Mouse (Mus musculus) hindbrain, embryonic 14.5 days (tissue): ENCODE data around the gene Syvn1. TPM values are rescaled to one million over a fixed set of nuclear protein-coding genes. Genes with fewer than 3 reads are reported as not detected.
A peak's percentile ranks its signal among the peaks of the same experiment; 100 is the strongest.

ENCODE experiments used
- ATAC-seq: fragments of 200-750 bp; cut with Nextera tagmentation; 2 replicates; pipeline ENCODE4 v1.8.0; 2017; ENCODE audit warnings: moderate number of reproducible peaks, mild to moderate bottlenecking, moderate TSS enrichment, moderate library complexity; ENCODE audit not compliant: low FRiP score
- DNase-seq: peaks from one replicate; pipeline ENCODE4 v3.0.0-alpha.2; 2015; ENCODE audit warnings: low spot score
- H3K27ac ChIP-seq: fragments of 300-500 bp; sonication (generic); 2 replicates; pipeline ENCODE4 v1.5.1; 2014; ENCODE audit warnings: mild to moderate bottlenecking, moderate library complexity
- H3K27me3 ChIP-seq: fragments of 300-500 bp; sonication (generic); 2 replicates; pipeline ENCODE4 v1.6.1; 2014; ENCODE audit warnings: mild to moderate bottlenecking, low read length, mixed read lengths; ENCODE audit not compliant: control insufficient read depth, insufficient read depth
- H3K36me3 ChIP-seq: fragments of 300-500 bp; sonication (generic); replicated peaks from 2 replicates; pipeline ENCODE4 v1.6.1; 2014; ENCODE audit not compliant: control insufficient read depth, insufficient read depth
- H3K4me1 ChIP-seq: fragments of 300-500 bp; sonication (generic); replicated peaks from 2 replicates; pipeline ENCODE4 v1.6.1; 2014; ENCODE audit warnings: antibody characterized with exemption, low read length, mixed read lengths; ENCODE audit not compliant: control insufficient read depth, insufficient read depth
- H3K4me2 ChIP-seq: fragments of 300-500 bp; sonication (generic); replicated peaks from 2 replicates; pipeline ENCODE4 v1.6.1; 2014; ENCODE audit warnings: mild to moderate bottlenecking, moderate library complexity
- H3K4me3 ChIP-seq: fragments of 300-500 bp; sonication (generic); replicated peaks from 2 replicates; pipeline ENCODE4 v1.5.1; 2014; ENCODE audit warnings: mild to moderate bottlenecking, low read length
- H3K9ac ChIP-seq: fragments of 300-500 bp; sonication (generic); 2 replicates; pipeline ENCODE4 v1.6.1; 2014
- H3K9me3 ChIP-seq: fragments of 300-500 bp; sonication (generic); 2 replicates; pipeline ENCODE4 v1.6.1; 2016; ENCODE audit warnings: low read length; ENCODE audit not compliant: control insufficient read depth
- WGBS: fragments of 180-500 bp; shearing (Covaris S2); extraction: QIAGEN DNeasy Blood & Tissue Kit; methylation state at CpG from one replicate; pipeline ENCODE4 v1.1.7; 2014; 5-methylcytosine and 5-hydroxymethylcytosine counted together
- polyA plus RNA-seq: library from polyadenylated mRNA; unstranded; fragments of >200 nt; fragmentation: Nextera tagmentation; extraction: Ambion mirVana; gene quantifications from 2 replicates; pipeline ENCODE4 v1.2.1, GENCODE M21; 2014

The Syvn1 gene
- polyA plus RNA-seq, 1 experiment from 2014 or later = 28.7 TPM

DNA sequence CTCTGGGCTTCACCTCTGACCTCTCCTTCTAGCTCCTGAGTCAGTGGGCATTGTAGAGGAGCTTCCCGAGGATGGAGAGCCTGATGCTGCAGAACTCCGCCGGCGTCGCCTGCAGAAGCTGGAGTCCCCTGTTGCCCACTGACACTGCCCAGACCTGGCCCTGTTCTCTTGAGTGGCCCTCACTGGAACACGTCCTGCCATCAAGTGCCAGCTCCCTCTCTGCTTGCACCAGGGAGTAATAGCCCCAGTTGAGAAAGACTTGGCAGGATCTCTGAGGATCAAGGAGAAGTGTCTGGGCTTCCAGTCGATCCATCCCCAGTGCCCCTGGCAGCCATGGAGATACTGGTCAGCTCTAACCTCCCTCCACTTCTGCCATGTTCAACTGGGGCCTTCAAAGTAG lies 6.1 kb downstream of the Syvn1 start:
- ATAC-seq (no peak), DNase-seq (no peak)
- no peaks in the 10 kb centered on the region for H3K9me3 ChIP-seq
- H3K4me3 ChIP-seq = no peak overlapping the region
- no peak overlapping the region for H3K4me2 ChIP-seq
- 88% methylated on average over 7 of the region's 7 CpGs for WGBS
- no peaks in the 10 kb centered on the region for H3K27me3 ChIP-seq
- no peak overlapping the region for H3K27ac ChIP-seq
- H3K36me3 ChIP-seq = peaks cover 80% of the 10 kb centered on the region
- peaks cover 20% of the 10 kb centered on the region for H3K4me1 ChIP-seq
- no peak overlapping the region for H3K9ac ChIP-seq

DNA sequence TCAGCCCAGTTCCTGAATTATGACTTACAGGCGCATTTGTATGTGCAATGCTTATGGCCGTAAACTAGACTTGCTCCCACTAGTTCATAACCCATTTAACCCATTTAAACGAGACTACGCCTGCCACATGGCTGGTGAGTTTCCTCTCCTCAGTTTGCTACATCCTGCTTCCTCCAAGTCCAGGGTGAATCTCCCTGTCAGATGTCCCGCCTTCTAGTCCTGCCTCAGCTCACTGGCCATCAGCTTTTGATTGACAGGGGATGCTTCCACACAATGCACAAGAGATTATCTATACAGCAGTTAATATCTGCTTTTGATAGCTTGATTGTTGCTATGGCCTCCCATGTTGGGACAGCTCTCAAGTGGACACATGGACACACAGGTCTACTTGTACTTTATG lies 7.9 kb downstream of the Syvn1 start:
- H3K4me3 ChIP-seq = no peak overlapping the region
- no peak overlapping the region for H3K4me2 ChIP-seq
- WGBS = 89% methylated on average over 5 of the region's 5 CpGs
- no peaks in the 10 kb centered on the region for H3K9me3 ChIP-seq
- H3K27me3 ChIP-seq = no peaks in the 10 kb centered on the region
- H3K4me1 ChIP-seq = peaks cover 17% of the 10 kb centered on the region
- no peak overlapping the region for H3K9ac ChIP-seq
- DNase-seq = no peak
- no peak for ATAC-seq
- H3K27ac ChIP-seq = no peak overlapping the region
- H3K36me3 ChIP-seq = peaks cover 71% of the 10 kb centered on the region

DNA sequence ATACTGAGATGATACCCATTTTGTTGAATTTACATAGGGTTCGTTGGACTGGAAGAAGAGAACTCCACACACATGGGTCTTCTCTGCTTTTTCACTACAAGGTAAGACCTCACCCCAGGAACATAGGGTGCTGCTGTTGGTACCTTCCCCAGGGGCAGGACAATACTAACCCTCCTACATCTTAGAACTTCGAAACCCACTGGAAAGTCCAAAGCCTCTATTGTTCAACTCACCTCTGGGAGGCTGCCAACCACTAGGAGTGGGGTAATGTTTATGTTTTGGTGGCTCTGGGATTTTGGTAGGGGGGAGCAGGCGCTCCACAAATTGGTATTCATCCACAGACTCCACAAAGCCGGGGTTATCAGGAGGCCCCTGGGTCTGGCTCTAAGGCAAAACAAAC lies 10.3 kb downstream of the Syvn1 start:
- H3K27me3 ChIP-seq = no peaks in the 10 kb centered on the region
- no peak for DNase-seq
- peaks cover 57% of the 10 kb centered on the region for H3K36me3 ChIP-seq
- peak overlapping the region; percentile 66 for H3K9ac ChIP-seq
- 58% methylated on average over 4 of the region's 4 CpGs for WGBS
- no peaks in the 10 kb centered on the region for H3K9me3 ChIP-seq
- no peak overlapping the region for H3K27ac ChIP-seq
- H3K4me2 ChIP-seq = peak overlapping the region; percentile 76
- peaks cover 23% of the 10 kb centered on the region for H3K4me1 ChIP-seq
- no peak for ATAC-seq
- peak overlapping the region; percentile 52 for H3K4me3 ChIP-seq

DNA sequence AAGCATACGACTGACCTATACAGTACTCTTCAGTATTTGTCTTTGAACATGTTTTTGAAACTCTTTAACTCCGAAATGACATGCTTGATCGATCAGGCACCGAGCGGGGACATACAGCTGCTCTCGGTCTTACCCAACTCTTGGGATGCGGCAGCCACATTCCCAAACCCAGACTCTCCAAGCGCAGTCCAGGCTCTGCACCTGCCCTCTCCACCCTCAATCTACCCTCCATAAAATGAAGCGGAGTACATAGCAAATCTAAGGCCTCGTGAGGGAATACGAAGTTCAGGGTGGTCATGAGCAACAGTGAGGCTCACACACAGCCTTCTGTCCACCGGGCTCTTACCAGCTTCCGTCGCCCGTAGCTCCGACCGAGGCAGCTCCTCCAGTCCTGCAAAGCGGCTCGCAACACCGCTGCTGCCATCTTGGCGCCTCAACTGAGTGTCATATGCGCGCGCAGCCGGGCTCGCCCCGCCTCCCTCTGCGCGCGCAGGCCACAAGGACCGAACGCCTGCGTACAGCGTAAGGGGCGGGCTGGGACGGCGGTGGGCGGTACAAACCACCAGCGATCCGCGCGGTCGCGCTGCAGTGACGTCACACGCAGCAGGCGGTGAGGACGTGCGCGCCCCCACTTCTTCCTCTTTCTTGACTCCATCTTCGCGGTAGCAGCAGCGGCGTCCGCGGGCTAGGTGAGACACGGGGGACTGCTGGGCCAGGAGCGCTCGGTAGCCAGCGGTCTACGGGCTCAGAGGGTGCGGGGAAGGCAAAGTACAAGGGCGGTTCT lies 11.1 kb downstream of the Syvn1 start, which contains the start of the genes Mrpl49 and Fau:
Mrpl49 (minus strand) TSS at position 473 of the 784 bp plus-strand sequence.
Fau (plus strand) TSS at position 532 of the 784 bp plus-strand sequence.
- WGBS = under 1% methylated on average over 60 of the region's 63 CpGs

DNA sequence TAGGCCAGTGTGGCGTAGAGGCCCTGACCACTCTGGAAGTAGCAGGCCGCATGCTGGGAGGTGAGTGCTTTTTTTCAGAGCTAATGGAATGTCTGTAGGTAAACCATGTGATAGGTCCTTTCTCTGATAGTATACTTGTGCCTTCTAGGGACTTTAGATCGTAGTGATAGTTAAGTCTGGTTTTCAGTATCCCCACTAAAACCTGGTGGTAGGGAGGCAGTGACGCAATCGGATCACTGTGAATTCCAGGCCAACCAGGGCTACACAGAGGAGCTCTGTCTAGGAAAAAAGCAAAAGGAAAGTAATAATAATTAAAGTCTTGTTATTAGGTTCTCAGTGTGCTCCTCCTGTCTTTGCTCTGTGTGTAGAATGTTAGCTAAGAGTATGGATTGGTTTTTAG lies 12.1 kb downstream of the Syvn1 start:
- Histone ChIP-seq H3K9ac (peak overlapping the region; percentile 85), H3K36me3 (peaks cover 38% of the 10 kb centered on the region), H3K27me3 (no peaks in the 10 kb centered on the region), H3K9me3 (no peaks in the 10 kb centered on the region), H3K4me1 (peaks cover 38% of the 10 kb centered on the region), H3K27ac (peak overlapping the region; percentile 78), H3K4me3 (peak overlapping the region; percentile 52), H3K4me2 (peak overlapping the region; percentile 85)
- no peak for ATAC-seq
- 35% methylated on average over 5 of the region's 5 CpGs for WGBS
- DNase-seq = no peak

More for the DNA sequence above, 11.1 kb downstream of the Syvn1 start, which contains the start of the genes Mrpl49 and Fau:
- ATAC-seq (peak; percentile 87), DNase-seq (peak; percentile 100)
- Histone ChIP-seq H3K4me3 (peak within 1 kb of the TSS; percentile 52), H3K27me3 (no peaks in the 10 kb centered on the region), H3K36me3 (peaks cover 48% of the 10 kb centered on the region), H3K4me1 (peaks cover 31% of the 10 kb centered on the region), H3K27ac (peak within 1 kb of the TSS; percentile 78), H3K9me3 (no peaks in the 10 kb centered on the region), H3K4me2 (peak within 1 kb of the TSS; percentile 85), H3K9ac (peak within 1 kb of the TSS; percentile 85)

DNA sequence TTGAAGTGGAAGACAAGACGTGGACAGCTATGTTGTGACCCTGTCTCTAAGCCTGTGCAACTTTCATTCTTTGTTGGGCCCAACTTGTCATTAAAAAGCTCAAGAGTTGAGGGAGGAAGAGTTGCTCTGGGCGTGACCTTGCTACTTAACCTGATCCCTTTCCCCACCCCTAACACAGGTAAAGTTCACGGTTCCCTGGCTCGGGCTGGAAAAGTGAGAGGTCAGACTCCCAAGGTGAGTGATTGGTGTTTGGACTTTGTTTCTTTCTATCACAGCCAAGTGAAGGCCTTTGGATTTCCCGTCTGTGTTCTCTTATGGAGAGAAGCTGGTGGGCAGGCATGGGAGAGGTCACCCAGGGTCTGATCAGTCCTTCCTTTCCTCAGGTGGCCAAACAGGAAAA lies 12.6 kb downstream of the Syvn1 start:
- peaks cover 34% of the 10 kb centered on the region for H3K36me3 ChIP-seq
- peak overlapping the region; percentile 85 for H3K9ac ChIP-seq
- H3K27ac ChIP-seq = no peak overlapping the region
- H3K4me3 ChIP-seq = peak overlapping the region; percentile 52
- peaks cover 38% of the 10 kb centered on the region for H3K4me1 ChIP-seq
- DNase-seq (no peak), ATAC-seq (no peak)
- H3K4me2 ChIP-seq = peak overlapping the region; percentile 85
- no peaks in the 10 kb centered on the region for H3K9me3 ChIP-seq
- 89% methylated on average over 5 of the region's 5 CpGs for WGBS
- H3K27me3 ChIP-seq = no peaks in the 10 kb centered on the region

DNA sequence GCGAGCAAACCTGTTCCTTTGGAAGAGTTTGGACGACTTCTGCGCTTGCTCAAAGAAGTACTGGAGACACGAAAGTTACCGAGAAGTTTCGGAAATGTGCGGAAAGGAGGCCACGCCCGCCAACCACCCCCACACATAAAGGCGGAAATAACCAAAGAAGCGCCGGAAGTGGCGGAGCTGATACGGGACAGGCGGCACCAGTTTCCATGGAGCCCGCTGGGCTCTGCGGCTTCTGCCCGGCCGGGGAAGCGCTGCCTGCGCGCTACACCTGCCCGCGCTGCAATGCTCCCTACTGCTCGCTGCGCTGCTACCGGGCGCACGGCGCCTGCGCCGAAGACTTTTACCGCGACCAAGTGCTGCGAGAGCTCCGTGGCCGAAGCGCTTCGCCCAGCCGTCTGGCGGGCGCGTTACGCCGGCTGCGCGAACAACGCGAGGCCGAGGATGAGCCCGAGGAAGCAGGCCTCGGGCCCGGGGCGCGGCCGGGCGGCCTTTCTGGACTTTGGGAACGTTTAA lies 14.7 kb downstream of the Syvn1 start, which contains the start of gene Znhit2:
Znhit2 (plus strand) TSS at position 172 of the 513 bp plus-strand sequence.
- Histone ChIP-seq H3K9me3 (no peaks in the 10 kb centered on the region), H3K27ac (peak within 1 kb of the TSS; percentile 92), H3K9ac (peak within 1 kb of the TSS; percentile 94), H3K4me2 (peak within 1 kb of the TSS; percentile 100), H3K4me1 (peaks cover 39% of the 10 kb centered on the region), H3K27me3 (no peaks in the 10 kb centered on the region), H3K36me3 (peaks cover 15% of the 10 kb centered on the region), H3K4me3 (peak within 1 kb of the TSS; percentile 90)
- under 1% methylated on average over 58 of the region's 58 CpGs for WGBS
- ATAC-seq (peak; percentile 64), DNase-seq (peak; percentile 94)

DNA sequence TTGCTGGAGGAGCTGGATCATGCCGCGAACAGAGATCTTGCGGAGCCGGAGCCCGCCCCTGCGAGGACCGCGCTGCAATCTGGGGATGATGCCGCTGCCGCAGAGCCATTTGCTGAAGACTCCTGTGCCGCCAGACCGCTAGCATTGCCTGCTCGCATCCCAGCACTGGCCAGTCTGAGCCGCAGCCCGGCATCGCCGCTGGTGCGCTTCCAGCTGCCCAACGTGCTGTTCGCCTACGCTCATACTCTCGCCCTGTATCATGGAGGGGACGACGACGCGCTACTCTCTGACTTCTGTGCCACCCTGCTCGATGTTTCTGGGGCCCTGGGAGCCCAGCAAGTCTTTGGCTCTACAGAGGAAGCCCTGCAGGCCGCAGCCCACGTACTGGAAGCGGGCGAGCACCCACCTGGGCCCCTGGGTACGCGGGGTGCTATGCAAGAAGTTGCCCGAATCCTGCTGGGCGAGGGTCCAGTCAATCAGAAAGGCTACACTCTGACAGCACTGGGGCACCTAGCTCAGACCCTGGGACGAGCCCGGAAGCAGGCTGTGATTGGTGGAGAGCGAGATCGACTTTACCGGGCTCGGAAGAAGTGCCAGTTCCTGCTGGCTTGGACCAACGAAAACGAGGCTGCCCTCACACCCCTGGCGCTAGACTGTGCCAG lies 15.4 kb downstream of the Syvn1 start:
- peak overlapping the region; percentile 90 for H3K4me3 ChIP-seq
- H3K27me3 ChIP-seq = no peaks in the 10 kb centered on the region
- peaks cover 15% of the 10 kb centered on the region for H3K36me3 ChIP-seq
- H3K4me2 ChIP-seq = peak overlapping the region; percentile 100
- peak overlapping the region; percentile 94 for H3K9ac ChIP-seq
- no peaks in the 10 kb centered on the region for H3K9me3 ChIP-seq
- H3K4me1 ChIP-seq = peaks cover 39% of the 10 kb centered on the region
- WGBS = 1% methylated on average over 44 of the region's 44 CpGs
- ATAC-seq (no peak), DNase-seq (no peak)
- H3K27ac ChIP-seq = peak overlapping the region; percentile 92

DNA sequence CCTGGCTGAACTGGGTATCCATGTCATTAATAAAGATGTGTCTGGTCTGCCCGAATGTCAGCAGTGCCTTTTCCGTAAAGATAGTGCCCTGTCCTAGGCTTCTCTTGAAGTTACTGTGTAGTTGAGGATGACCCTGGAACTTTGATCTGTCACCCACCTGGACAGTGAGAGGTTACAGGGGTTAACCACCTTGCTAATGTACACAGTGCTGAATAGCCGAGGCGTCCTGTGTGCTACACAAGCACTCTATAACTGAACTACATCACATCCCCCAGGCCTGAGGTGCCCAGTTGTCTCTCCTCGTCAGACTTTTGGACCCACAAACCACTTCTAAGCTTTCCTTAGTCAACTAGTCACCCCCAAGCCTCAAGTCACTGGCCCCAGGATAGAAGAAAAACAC lies 16.0 kb downstream of the Syvn1 start:
- no peak for DNase-seq
- peaks cover 15% of the 10 kb centered on the region for H3K36me3 ChIP-seq
- H3K27ac ChIP-seq = 0 out of 2 replicates have a peak overlapping the region, but pooled peaks have one; percentile 92
- no peaks in the 10 kb centered on the region for H3K9me3 ChIP-seq
- H3K4me3 ChIP-seq = peak overlapping the region; percentile 90
- WGBS = 71% methylated on average over 5 of the region's 5 CpGs
- no peak for ATAC-seq
- peak overlapping the region; percentile 100 for H3K4me2 ChIP-seq
- no peaks in the 10 kb centered on the region for H3K27me3 ChIP-seq
- peak overlapping the region; percentile 94 for H3K9ac ChIP-seq
- H3K4me1 ChIP-seq = peaks cover 36% of the 10 kb centered on the region
